Mouse (Mus musculus) activated CD4-positive, CD25-positive, alpha-beta regulatory T cell, adult 4 months (primary cell): Measurements from ENCODE around the gene Ccn1. TPM values are rescaled to one million over a fixed set of nuclear protein-coding genes. Genes with fewer than 3 reads are reported as not detected.

Experiments used
- ATAC-seq: one replicate; pipeline ENCODE4 v1.8.0; 2017
- polyA plus RNA-seq, 2 experiments: library from polyadenylated mRNA; unstranded; fragments of 100-300 nt; shearing (Covaris generic); gene quantifications; one replicate each; pipeline ENCODE4 v1.2.1; 2017

The Ccn1 gene
- polyA plus RNA-seq, 2 experiments from 2014 or later, result not detected

DNA sequence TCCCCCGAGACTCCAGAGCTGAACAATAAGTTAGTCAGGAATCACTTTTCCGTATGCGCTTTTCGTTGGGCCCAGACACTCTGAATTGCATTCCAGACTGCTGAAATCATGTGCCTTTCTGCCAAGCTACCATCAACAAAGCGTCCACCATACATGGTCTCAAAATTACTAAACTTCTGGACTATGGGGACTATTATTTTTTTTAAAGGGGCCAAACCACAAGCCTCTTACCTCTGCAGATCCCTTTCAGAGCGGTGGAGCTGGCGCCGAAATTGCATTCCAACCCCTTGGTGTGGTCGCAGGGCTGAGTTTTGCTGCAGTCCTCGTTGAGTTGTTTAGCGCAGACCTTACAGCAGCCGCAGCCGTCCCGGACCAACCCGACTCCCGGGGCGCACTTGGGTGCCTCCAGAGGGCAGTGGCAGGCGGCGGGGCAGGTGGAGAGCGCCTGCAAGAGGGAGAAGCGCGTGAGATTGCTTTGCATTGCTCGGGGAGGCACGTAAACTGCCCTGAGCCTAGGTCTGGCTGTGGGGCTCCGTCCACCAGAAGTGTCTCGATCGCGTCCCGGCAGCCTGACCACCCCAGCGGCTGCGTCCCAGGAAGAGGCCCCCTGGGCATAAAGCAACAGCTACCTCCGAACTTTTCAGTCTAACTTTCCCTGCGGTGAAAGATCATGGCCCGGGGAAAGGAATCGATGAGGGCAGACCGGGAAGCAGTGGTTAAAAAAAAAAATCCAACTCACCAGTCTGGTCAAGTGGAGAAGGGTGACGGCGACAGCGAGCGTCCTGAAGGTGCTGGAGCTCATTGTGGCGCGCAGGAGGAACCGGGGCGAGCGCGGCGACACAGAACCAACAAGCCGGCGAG lies 560 bp downstream of the Ccn1 start:
- no peak for ATAC-seq

DNA sequence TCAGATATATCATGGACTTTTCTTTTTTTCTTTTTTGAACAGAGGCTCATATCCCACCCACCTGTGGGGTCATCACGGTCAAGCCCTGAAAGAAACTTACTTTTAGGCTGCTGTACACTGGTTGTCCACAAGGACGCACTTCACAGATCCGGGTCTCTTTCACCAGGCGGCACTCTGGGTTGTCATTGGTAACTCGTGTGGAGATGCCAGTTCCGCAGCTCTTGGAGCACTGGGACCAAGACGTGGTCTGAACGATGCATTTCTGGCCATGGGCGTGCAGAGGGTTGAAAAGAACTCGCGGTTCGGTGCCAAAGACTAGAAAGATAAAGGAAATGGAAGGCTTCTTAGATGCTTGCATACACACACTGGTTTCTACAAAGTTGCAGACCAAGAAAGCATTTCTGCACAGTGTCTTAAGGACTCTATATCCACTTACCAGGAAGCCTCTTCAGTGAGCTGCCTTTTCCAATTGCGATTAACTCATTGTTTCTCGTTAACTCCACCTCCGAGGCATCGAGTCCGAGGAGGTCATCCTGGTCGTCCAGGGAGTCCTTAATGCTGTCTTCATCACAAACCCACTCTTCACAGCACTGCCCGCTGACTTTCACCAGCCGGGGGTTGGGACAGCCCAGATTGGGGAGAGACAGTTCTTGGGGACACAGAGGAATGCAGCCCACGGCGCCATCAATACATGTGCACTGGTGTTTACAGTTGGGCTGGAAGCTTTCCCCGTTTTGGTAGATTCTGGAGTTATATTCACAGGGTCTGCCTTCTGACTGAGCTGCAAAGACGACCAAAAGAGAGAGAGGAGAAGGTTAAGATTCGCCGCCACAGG lies 1.5 kb downstream of the Ccn1 start:
- ATAC-seq, result no peak

DNA sequence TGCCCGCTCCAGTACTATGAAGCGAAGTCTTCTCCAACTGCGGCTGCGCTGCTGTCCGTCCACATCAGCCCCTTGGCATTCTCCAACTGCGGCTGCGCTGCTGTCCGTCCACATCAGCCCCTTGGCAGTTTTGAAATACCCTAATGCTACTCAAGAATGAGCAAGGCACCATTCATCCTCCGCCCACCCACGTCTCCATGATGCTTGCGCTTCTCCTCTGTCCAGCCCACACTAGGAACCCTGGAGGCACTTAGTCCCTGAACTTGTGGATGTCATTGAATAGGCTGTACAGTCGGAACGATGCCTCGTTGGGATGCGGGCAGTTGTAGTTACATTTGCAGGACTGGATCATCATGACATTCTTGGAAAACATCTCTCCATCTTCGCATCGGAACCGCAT lies 2.4 kb downstream of the Ccn1 start:
- ATAC-seq, result no peak

DNA sequence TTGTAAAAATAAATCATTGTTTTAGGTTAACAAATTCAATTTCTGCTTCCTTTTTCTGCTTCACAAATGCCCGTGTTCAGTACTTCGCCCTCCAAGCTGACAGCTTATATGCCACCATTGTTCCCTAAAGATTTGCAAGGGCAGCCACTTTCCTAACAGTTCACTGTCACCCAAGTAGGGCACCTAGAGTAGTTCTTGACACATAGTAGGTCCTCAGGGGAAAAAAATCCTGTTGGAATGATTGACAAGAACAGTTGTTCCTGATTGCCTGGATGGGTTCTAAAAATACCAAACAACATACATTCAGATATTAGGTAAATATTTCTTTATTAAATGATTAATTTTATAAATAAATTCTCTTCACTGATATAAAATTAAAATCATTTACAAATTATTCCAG lies 3.1 kb downstream of the Ccn1 start:
- ATAC-seq, result no peak

DNA sequence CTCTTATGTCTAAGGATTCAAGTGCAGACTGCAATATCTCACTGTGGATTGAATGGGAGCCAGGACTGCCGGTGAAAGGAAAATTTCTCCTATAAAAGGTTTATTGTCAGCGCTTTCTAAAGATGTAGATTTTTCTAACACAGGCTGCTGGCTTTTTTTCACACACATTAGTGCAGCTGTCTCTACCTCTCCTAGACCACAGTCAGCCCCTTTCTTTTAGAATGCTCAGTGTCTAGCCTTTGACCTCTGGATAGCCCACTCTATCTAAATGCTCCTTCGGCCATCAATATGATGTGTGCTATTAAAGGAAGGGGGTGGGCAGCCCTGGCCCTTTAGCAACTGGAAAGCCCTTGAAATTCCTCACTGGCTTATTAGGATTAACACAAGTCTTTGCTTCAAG lies 3.8 kb downstream of the Ccn1 start:
- ATAC-seq, result no peak

DNA sequence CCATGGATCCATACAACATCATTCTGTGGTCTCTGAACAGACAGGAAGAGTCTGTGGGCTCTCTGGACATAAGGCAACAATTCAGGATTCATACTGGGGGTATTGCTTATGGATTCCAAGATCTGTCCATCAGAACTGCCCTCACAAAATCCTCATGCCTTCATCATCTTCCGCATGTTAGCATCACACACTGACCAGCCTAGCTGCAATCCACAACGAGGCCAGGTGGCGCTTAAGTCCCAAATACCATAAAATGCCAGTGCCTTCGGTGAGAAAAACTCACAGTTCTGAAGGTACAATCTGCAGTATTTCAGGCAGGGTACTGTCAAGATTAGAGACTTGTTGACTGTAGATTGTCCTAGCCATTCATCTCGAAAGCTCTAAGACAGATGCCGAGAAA lies 4.3 kb downstream of the Ccn1 start:
- ATAC-seq, result no peak

DNA sequence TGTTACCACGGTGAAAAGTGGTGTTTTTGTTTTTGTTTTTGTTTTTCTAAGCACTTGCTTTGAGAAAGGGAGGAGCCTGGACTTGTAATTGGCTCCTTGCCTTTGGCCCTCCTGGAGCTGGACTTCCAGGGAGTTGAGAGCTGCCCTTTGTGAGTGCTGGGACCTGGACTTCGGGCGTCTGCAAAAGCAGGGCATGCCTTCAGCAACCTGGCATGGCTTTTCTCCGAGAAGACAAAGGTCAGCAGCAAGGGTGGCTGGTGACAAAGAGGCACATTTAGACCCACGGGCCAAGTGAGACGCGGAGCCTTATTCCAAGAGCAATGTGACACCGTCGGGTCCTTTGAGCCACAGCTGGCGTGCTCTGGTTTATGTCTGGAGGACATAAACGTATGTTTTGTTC lies 6.9 kb downstream of the Ccn1 start:
- ATAC-seq, result no peak

DNA sequence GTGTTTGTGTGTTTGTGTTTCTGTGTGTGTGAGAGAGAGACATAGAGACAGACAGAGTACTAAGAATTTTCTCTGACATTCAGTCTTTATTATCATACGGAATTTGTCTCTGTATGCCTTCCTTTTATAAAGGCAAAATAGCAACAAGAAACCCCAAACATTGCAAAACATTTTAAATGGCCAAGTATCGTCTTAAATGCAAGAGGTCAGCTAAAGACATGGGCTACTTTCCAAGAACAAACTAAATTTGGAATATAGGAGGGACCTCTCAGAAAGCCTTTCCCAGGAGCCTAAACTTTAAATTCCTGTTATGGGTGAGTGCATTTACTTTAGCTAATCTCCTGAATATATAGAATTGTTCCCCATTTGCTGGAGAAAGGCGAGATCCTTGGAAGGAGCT lies 7.9 kb downstream of the Ccn1 start:
- ATAC-seq, result no peak

DNA sequence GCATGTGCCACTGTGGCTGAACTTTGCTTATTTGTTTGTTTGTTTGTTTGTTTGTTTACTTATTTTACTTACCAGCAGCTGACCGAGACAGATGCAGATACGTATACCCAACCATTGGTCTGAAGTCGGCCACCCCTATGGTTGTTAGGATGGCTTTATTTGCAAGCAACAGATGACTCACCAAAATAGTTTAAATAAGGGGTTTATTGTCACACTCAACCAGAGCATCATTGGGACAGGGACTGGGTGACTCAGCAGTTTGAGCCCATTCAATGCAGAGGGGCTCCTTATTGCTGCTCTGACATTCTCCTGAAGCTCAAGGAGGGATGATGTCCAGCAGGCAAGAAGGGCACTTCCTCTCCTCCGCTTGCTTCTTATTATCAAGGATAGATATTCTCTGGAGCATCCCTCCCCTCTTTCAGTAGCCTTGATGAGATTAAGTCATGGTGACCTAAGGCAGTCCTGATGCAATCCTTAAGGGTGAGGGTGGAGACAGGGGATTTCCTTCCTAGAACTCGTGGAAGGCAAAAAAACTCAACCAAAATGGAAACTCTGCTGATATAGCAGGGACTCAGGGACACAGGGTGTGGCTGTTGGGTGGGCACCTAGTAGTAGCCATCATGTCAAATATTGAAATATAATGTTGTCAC lies 8.6 kb downstream of the Ccn1 start:
- no peak for ATAC-seq

DNA sequence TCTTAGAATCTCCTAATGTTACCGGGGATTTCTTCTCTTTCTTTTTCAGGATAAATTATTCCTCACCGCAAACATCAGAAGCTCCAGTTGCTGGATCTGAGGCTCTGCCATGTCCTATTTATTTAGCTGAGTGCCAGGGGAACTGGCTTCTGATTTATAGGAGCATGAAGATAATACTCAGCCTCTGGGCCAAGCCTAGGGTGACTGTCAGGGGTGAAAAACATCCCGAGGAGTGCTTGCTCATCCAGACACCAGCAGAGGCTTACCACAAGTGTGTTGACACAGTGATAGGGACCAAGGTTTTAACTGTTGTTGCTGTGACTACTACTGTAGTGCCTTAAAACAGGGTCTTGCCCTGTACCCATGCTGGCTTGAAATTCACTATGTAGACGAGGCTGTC lies 9.2 kb downstream of the Ccn1 start:
- ATAC-seq, result no peak

DNA sequence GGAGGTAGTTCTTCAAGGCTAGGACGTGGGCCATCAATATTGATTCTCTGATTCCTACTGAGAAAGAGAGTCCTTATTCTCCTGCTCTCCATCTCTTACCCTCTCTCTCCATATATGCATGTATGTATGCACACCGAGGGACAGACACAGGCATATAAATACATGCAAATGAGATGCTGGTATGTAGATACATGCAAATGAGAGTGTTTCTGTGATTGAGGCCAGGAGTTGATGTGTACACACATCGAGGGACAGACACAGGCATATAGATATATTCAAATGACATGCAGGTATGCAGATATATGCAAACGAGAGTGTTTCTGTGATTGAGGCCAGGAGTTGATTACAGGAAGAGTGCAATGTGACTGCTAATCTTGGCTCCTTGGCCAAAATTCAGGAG lies 9.6 kb downstream of the Ccn1 start:
- no peak for ATAC-seq

DNA sequence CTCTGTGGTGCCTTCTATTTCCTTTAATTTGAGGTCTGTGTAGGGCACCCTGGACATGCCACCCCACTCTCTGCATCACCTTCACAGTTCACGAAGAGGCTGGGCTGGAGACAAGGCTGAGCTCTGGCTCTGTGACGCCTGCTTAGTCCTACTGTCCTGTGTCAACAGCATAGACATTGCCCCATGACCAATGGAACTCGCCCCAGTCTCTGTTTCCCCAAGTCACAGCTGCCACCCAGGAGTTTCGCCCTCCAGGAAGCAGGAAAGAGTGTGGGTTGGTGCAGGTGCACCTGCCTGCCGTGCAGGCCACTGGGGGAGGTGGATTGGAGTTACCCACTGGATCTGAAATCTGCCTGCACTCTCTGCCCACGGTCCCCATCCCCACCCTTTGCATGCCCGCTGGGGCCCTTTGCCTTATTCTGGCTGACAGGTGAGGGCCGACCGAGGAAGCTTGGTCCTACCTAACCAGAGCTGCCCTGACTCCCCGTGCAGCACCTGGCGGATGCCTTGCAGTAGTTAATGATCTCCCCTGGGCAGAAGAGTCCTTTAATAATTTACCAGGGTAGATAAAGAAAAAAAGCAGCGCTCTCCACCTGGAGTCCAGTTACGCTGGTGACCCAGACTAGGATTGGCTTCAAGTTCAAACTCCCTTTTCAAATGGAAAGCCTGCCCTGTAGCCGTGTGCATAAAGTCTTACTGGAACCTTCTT lies 15.6 kb downstream of the Ccn1 start:
- no peak for ATAC-seq

DNA sequence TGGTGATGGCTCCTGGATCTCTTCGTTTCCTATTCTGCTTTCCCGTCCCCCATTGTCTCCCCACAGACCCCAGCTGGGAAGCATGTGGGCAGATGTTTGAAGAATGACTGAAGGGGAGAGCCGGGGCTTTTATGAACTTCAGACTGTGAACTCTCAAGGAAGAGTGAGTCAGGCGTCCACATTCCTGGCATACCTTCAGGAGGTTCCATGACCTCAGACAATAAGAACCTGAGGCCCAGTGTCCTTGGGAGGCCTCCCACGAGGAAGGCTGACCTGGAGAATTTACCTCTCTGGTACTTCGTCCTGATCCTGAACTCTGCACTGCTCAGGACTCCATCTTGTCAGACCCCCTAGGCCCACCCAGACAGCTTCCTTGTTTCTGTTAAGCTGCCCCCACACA lies 16.9 kb downstream of the Ccn1 start:
- ATAC-seq, result no peak

DNA sequence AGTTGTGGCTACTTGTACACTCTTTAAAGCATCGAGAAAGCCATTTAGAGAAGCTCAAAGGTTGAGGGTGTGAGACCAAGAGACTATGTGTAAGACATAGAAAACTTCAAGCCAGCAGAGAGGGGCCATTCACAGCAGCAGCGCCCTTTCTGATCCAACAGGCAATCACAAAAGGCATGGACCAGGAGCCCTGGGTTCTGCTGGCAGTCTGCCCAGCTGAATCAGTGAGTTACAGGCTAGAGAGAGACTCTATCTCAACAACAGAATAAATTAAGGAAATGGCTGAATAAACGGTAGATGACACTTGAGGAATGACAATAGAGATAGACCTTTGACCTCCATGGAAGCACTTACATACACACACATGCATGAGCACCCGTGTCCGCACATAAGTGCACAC lies 21.1 kb downstream of the Ccn1 start:
- ATAC-seq, result no peak

DNA sequence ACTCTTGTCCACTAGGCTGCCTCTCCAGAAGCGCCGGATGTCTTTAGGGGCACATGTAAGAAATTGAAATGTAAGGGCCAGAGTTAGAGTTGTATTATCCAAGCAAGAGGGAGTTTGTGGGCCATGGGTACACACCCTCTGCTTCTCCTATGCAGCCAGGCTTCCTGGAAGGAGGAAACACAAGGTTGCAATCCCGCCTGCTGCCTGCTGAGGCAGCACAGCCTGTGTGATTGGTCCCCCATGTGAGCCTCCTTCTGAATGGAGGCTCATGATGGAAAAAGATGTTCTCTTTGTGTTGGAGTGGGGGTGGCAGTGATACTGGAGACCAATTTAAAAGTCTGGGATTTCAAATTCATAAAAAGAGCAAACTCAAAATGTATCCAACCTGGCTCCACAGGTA lies 22.0 kb downstream of the Ccn1 start:
- no peak for ATAC-seq

DNA sequence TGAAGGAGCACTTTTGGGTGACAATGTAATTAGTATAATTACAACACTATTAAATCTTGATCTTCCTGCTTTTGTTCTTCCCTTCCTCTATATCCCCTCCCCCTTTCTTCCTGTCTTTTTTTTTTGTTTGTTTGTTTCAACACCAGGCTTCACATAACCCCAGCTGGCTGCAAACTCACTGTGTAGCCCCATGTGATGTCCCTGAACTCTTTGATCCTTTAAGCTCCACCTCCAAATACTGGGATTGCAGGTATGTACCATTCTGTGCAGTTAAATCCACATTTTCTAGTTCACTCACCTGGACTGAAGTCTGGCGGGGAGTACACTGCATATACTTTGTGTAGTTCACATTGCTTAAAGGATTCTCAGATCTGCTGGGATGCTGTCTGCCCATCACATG lies 23.7 kb downstream of the Ccn1 start:
- no peak for ATAC-seq

DNA sequence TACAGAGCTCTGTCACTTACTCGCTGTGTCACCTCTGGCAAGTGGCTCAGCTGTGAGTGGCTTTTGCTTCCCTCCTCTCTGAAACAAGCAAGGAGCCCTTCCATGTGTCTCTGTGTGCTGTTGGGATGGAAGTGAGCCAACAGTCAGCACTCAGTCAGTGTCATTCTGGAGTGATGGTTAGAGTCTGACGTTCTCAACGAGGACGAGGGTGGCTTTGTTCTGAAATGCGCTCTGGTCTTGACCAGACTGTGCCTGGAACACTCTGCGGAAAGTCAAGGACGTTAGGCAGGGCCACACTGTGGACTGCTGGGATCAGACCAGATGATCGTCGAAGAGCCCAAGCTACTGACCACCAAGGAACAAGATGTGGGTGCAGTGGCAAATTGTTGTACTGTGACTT lies 24.2 kb downstream of the Ccn1 start:
- no peak for ATAC-seq

DNA sequence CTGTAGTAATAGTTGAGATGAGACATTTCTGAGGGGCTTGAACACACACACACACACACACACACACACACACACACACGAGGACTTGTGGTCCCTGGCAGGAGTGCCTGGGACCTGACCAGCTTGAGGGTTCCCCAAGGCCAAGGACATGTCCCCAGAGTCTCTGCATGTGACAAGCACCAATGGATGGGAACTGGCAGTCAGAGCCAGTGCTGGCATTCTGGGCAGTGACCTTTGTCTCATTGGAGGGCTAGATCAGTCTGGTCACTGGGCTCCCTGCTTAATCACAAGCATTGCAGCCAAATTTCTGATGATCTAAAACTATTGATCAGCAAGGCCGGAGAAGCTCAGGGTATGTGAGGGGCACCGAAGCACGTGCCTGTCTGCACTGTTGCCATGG lies 25.0 kb downstream of the Ccn1 start:
- no peak for ATAC-seq

DNA sequence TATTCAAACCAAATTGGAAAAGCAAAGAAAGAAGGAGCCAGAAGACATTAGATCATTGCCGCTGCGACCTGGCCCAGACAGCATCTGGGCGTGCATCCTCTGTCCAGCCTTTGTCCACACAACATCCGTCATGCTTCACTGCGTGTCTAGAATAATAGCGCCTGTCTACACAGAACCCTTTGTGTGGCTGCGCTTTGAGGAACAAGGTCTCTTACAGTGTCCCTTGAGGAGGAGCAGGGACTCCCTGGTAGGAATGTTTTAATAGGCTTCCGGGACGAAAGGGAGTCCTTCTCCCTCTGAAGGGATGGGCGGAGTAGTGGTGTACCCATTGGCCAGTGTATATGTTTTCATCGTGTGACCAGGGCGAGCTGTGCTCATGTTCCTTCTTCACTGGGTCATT lies 26.7 kb downstream of the Ccn1 start:
- no peak for ATAC-seq

DNA sequence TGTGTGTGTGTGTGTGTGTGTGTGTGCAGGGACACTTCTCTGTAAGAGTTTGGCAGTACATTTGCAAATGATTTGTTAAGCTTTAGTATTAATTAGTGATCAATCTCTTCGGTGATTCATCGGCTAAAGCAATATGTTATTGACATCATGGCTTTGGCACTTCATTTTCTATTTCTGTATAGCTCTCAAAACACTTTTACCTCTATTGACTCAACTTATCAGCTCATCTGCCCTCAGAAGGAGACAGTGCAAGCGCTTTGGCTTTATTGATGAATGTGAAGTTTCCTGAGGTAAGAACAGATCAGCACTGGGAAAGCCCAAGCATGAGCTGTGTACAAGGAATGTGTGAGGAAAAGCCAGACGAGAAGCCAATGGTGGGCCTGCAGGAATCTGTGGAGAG lies 28.6 kb downstream of the Ccn1 start:
- no peak for ATAC-seq

DNA sequence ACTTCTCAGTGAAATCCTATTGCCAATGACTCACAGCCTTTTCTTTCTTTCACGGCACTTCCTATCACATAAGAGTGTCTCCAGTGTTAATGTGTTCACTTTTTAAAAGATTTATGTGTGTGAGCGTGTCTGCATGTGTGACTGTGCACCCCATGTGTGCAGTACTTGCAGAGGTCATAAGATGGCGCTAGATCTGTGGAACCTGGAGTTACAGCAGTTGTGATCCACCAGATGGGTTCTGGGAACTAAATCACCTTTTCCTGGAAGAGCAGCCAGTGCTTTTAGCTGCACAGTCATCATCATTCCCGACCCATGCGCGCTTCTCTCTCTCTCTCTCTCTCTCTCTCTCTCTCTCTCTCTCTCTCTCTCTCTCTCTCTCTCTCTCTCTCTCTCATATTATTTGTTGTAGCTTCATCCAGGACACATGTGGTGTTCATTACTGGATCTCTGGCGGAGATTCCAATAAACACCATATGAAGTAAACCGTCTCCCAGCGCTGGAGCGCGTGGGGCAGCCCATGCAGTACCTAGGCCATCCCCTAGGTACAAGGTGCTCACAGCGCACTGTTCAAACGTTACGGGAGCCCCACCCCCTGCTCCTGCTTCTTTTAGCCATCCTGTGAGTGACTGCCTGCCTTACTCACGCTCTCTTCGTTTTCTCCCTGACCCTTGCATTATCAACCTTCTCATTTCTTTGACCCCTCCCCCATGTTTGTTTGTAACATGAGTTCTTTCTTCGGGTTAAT lies 30.0 kb downstream of the Ccn1 start:
- ATAC-seq, result no peak

DNA sequence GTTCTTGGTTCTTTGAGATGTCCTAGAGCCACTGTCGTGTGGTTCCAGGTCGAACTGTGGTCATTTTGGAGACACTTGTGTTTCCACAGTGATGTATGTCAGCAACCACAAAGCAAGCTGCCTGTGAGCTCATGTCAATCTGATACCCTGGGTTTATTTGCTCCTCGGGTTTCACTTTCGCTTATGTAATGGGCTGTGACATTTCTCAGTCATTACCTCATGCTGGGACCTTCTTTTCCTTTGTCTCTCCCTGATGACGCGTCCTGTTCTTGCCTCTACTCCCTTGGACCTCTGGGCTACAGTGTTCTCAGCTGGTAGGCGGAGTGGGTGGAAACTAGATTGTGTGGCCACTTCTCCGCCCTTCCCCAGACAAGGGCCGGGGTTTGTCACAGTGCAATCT lies 31.5 kb downstream of the Ccn1 start:
- ATAC-seq, result peak; percentile 91
